Mouse (Mus musculus) megakaryocyte, embryonic 14.5 days (primary cell): ENCODE data around the gene Slc7a1. TPM values are rescaled to one million over a fixed set of nuclear protein-coding genes. Genes with fewer than 3 reads are reported as not detected.
A peak's percentile ranks its signal among the peaks of the same experiment; 100 is the strongest.

Source experiments
- H3K27me3 ChIP-seq: replicated peaks from 2 replicates; pipeline ENCODE3; 2012; ENCODE audit warnings: inconsistent platforms
- H3K36me3 ChIP-seq: replicated peaks from 2 replicates; pipeline ENCODE3; 2012; ENCODE audit warnings: low read length, inconsistent platforms, mixed read lengths
- H3K4me1 ChIP-seq: 2 replicates; pipeline ENCODE4 v1.6.1; 2012; ENCODE audit warnings: inconsistent platforms
- H3K4me3 ChIP-seq: replicated peaks from 2 replicates; pipeline ENCODE3; 2012; ENCODE audit warnings: moderate library complexity, mild to moderate bottlenecking, inconsistent platforms
- H3K9me3 ChIP-seq: 2 replicates; pipeline ENCODE4 v1.6.1; 2012; ENCODE audit warnings: inconsistent platforms
- FLI1 ChIP-seq: IDR thresholded peaks from 2 replicates; pipeline ENCODE4 v1.6.1; 2012; ENCODE audit warnings: low read length, inconsistent platforms, mixed read lengths
- GATA1 ChIP-seq: IDR thresholded peaks from 3 replicates; pipeline ENCODE4 v1.6.1; 2012; ENCODE audit warnings: mixed read lengths, low read length, inconsistent platforms, borderline replicate concordance
- polyA plus RNA-seq: library from polyadenylated mRNA; stranded (reverse); fragments of >175 nt; gene quantifications from 2 replicates; pipeline ENCODE4 v1.2.3, GENCODE M21; 2012; ENCODE audit warnings: low replicate concordance; ENCODE audit not compliant: insufficient read depth

The Slc7a1 gene
- polyA plus RNA-seq, 1 experiment: 4.9 TPM

DNA sequence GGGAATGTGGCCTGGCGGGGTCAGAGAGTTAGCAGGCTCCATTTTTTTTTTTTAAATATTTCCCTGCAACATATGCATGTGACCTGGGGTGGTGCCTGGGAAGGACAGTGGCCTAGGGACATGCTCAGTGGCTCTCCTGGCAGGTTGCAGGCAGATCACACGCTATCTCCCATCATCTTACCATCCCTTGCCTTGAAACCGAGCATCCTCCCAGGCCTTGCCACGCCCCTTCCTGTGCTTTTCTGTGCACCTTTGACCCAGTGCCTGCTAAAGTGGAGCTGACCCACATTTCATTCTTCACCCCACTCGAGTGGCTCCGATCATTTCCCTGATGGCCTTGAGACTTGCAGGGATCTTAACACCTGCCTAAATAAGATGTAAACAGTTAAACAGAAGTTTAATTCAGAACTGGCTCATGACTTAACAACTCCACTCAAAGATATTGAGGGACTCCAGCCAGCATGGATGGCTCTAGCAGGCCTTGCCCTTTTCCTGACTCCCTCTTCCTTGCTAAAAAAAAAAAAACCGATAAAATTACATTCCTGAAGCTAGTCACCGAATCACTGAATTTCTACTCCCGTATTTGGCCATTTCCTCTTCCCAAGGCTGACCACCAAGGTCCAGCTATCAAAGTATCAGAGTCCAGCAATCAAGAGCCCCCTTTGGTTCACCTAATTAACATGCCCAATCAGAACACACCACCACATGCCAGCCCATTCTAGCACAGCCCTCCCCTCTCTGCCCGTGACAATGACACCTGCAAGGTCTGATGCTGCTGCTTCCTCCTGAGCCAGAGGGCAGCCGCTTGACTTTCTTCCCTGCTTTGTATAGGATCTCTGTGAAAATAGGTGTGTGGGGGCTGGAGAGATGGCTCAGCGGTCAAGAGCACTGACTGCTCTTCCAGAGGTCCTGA lies 27.4 kb downstream of the Slc7a1 start:
- Histone ChIP-seq H3K36me3 (peaks cover 82% of the 10 kb centered on the region), H3K4me1 (peaks cover 31% of the 10 kb centered on the region), H3K27me3 (no peaks in the 10 kb centered on the region), H3K9me3 (peaks cover 16% of the 10 kb centered on the region), H3K4me3 (peak overlapping the region; percentile 69)
- TF ChIP-seq FLI1 (no peak), GATA1 (no peak)

DNA sequence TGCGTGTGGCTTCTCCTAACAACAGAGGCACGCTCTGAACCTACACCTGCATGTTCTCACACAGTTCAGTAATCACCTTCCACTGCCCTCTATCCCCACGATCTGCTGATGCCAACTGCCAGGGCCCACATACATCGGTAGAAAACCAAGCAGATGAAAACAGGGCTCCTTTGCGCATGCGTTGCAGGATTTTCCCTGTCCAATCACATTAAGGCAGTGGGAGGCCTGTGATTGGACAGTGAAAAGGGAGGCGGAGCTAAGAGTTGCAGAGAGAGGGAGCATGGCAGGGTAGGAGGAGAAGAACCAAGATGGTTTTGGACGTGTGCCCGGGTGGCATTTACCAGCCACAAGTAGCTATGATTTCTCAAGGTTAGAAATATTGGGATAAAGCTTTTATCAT lies 28.3 kb downstream of the Slc7a1 start:
- H3K4me3 ChIP-seq: no peak overlapping the region
- peaks cover 11% of the 10 kb centered on the region for H3K9me3 ChIP-seq
- no peaks in the 10 kb centered on the region for H3K27me3 ChIP-seq
- peaks cover 31% of the 10 kb centered on the region for H3K4me1 ChIP-seq
- peaks cover 84% of the 10 kb centered on the region for H3K36me3 ChIP-seq
- TF ChIP-seq FLI1: no peak
- TF ChIP-seq GATA1: no peak

DNA sequence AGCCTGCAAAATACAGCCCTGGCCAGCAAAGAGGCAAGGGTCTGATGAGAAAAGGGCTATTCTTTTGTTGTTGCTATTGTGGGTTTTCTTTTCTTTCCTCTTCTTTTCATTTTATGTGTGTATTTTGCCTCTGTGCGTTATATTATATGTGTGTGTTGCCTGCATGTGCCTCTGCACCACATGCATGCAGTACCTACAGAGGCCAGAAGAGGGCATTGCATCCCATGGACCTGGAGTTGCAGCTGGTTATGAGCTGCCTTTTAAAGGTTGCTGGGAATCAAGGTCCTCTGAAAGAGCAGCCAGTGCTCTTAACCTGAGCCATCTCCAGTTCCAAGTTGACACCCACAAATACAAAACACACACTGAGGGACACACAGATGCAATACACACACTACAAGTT lies 29.1 kb downstream of the Slc7a1 start:
- no peaks in the 10 kb centered on the region for H3K27me3 ChIP-seq
- H3K4me3 ChIP-seq: no peak overlapping the region
- H3K4me1 ChIP-seq: peaks cover 30% of the 10 kb centered on the region
- peaks cover 11% of the 10 kb centered on the region for H3K9me3 ChIP-seq
- TF ChIP-seq GATA1 (no peak), FLI1 (no peak)
- peaks cover 83% of the 10 kb centered on the region for H3K36me3 ChIP-seq

GRCm38 (mm10) chr5:148369178-148369577 lies 30.5 kb downstream of the Slc7a1 start:
- Histone ChIP-seq H3K36me3 (peaks cover 83% of the 10 kb centered on the region), H3K4me3 (no peak overlapping the region), H3K9me3 (peaks cover 11% of the 10 kb centered on the region), H3K27me3 (no peaks in the 10 kb centered on the region), H3K4me1 (peaks cover 28% of the 10 kb centered on the region)
- TF ChIP-seq FLI1: no peak
- no peak for TF ChIP-seq GATA1

GRCm38 (mm10) chr5:148367816-148368215 lies 31.9 kb downstream of the Slc7a1 start:
- TF ChIP-seq GATA1: no peak
- TF ChIP-seq FLI1: no peak
- peaks cover 34% of the 10 kb centered on the region for H3K4me1 ChIP-seq
- peaks cover 84% of the 10 kb centered on the region for H3K36me3 ChIP-seq
- peaks cover 11% of the 10 kb centered on the region for H3K9me3 ChIP-seq
- no peaks in the 10 kb centered on the region for H3K27me3 ChIP-seq
- H3K4me3 ChIP-seq: no peak overlapping the region

GRCm38 (mm10) chr5:148366455-148366854 lies 33.2 kb downstream of the Slc7a1 start:
- H3K36me3 ChIP-seq: peaks cover 87% of the 10 kb centered on the region
- peak overlapping the region; percentile 38 for H3K4me3 ChIP-seq
- H3K4me1 ChIP-seq: peaks cover 43% of the 10 kb centered on the region
- H3K9me3 ChIP-seq: peaks cover 11% of the 10 kb centered on the region
- H3K27me3 ChIP-seq: no peaks in the 10 kb centered on the region
- TF ChIP-seq GATA1: no peak
- no peak for TF ChIP-seq FLI1

GRCm38 (mm10) chr5:148363441-148364113 lies 36.1 kb downstream of the Slc7a1 start:
- TF ChIP-seq GATA1: no peak
- TF ChIP-seq FLI1: no peak
- Histone ChIP-seq H3K4me3 (no peak overlapping the region), H3K27me3 (no peaks in the 10 kb centered on the region), H3K4me1 (peaks cover 51% of the 10 kb centered on the region), H3K9me3 (no peaks in the 10 kb centered on the region), H3K36me3 (peaks cover 83% of the 10 kb centered on the region)

GRCm38 (mm10) chr5:148362296-148362695 lies 37.4 kb downstream of the Slc7a1 start:
- TF ChIP-seq GATA1 (no peak), FLI1 (no peak)
- no peak overlapping the region for H3K4me3 ChIP-seq
- peaks cover 50% of the 10 kb centered on the region for H3K4me1 ChIP-seq
- peaks cover 92% of the 10 kb centered on the region for H3K36me3 ChIP-seq
- no peaks in the 10 kb centered on the region for H3K27me3 ChIP-seq
- H3K9me3 ChIP-seq: no peaks in the 10 kb centered on the region

DNA sequence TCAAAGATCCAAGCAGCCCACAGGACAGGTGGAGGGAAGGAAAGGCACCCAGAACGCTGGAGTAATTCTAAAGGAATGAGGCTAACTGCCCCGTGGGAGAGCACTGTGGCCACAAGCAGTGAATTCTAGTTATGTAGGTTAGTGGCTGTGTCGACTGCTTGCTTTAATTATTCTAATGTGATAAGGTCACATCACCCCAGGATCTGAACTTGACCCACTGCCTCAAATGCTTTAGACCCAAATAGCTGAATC lies 38.0 kb downstream of the Slc7a1 start:
- no peak for TF ChIP-seq FLI1
- no peak for TF ChIP-seq GATA1
- Histone ChIP-seq H3K27me3 (no peaks in the 10 kb centered on the region), H3K9me3 (no peaks in the 10 kb centered on the region), H3K4me3 (no peak overlapping the region), H3K36me3 (peaks cover 92% of the 10 kb centered on the region), H3K4me1 (peaks cover 50% of the 10 kb centered on the region)

DNA sequence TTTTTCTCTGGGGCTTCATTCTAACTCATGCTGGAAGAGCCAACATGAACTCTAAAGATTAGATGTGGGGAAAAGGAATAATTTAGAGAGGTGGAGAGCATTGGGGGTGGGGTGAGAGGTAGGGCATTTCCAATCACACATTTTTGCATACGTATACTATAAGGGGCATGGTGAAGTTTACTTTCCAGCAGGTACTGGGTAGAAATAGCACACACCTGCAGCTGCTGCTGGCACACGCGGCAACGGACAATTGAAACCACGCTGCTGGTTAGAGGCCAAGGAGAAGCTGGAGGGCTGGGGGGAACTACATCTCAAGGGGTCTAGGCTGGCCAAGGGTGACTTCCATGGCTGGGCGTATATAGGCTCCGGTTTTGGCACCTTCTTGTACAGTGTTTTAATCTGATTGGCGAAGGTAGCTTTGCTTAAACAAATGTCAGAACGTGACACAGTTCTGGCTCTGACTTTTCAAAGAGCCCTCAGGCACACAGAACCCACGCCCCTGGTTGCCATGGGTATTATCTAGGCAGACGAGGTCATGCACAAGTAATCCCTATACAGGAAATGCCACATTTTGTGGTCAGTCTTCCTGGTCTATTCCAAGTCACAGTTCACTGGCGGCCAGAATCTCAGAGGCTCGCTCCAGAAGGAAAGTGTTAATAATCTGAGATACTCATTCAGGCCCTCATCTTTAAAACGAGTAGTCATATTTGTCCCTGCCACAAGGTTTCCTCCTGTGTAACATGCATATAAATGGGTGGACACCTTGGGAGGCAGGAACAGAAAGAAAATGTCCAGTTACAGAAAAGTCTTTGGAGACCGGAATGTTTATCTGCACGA lies 38.6 kb downstream of the Slc7a1 start:
- H3K4me3 ChIP-seq: no peak overlapping the region
- peaks cover 51% of the 10 kb centered on the region for H3K4me1 ChIP-seq
- H3K36me3 ChIP-seq: peaks cover 93% of the 10 kb centered on the region
- no peaks in the 10 kb centered on the region for H3K9me3 ChIP-seq
- H3K27me3 ChIP-seq: no peaks in the 10 kb centered on the region
- no peak for TF ChIP-seq FLI1
- no peak; the same call in 2 of the 3 replicates for TF ChIP-seq GATA1
